Mouse (Mus musculus): ENCODE results near the gene Tmem182. TPM values are rescaled to one million over a fixed set of nuclear protein-coding genes. Genes with fewer than 3 reads are reported as not detected.

The Tmem182 gene
- total RNA-seq, 1 experiment = not detected

GRCm38 (mm10) chr1:40874456-40875375, 69.3 kb downstream of the Tmem182 start:
- in situ Hi-C loops (cut with MboI; ENCODE audit: low sequenced_read_pairs in 2 of 2, unreplicated experiment in 2 of 2) = loop anchor here in 1 of 2 experiments (25.0 kb wide), 1 partner anchor 188 kb away; no protein-coding TSS in a partner anchor
- no peak overlapping the region for H3K4me3 ChIP-seq (ENCODE audit: insufficient read depth in 1 of 2, low read depth in 1 of 2, low read length in 2 of 2, poor library complexity in 1 of 2, severe bottlenecking in 1 of 2)
- no peak overlapping the region for H3K9ac ChIP-seq (ENCODE audit: insufficient read depth, low read depth, low read length, poor library complexity, severe bottlenecking)
- DNase-seq (ENCODE audit: low read depth, low spot score) = no peak
- no peaks in the 10 kb centered on the region for H3K36me3 ChIP-seq (ENCODE audit: control insufficient read depth, insufficient read depth, low read length, poor library complexity, severe bottlenecking)
- H3K27ac ChIP-seq (ENCODE audit: insufficient read depth, low read depth, low read length, poor library complexity, severe bottlenecking) = no peak overlapping the region
- H3K9me3 ChIP-seq (ENCODE audit: control insufficient read depth, insufficient read depth, low read depth, low read length) = no peaks in the 10 kb centered on the region
- no peak for TF ChIP-seq HCFC1 (IDR thresholded peaks at IDR 0.05; ENCODE audit: borderline replicate concordance, insufficient read depth, low read length)
- no peak for TF ChIP-seq ZC3H11A (IDR thresholded peaks at IDR 0.05; ENCODE audit: borderline replicate concordance, low read depth, low read length)
- H3K4me1 ChIP-seq (ENCODE audit: control insufficient read depth in 2 of 2, insufficient read depth in 2 of 2, low read length in 2 of 2, poor library complexity in 1 of 2) = no peaks in the 10 kb centered on the region

- H3K4me3 ChIP-seq (ENCODE audit: insufficient read depth in 1 of 2, low read depth in 1 of 2, low read length in 2 of 2, poor library complexity in 1 of 2, severe bottlenecking in 1 of 2) = no peak overlapping the region
- TF ChIP-seq ZC3H11A (IDR thresholded peaks at IDR 0.05; ENCODE audit: borderline replicate concordance, low read depth, low read length) = 0 out of 2 replicates have a peak, but pooled peaks have one; percentile 39
- no peak for TF ChIP-seq ZNF384 (IDR thresholded peaks at IDR 0.05; ENCODE audit: low read depth, low read length)
- peak; percentile 47 for DNase-seq (ENCODE audit: low read depth, low spot score)
Observed at GRCm38 (mm10) chr1:40879051-40879450, 73.7 kb downstream of the Tmem182 start.

GRCm38 (mm10) chr1:40879526-40879925, 74.1 kb downstream of the Tmem182 start:
- Histone ChIP-seq H3K27ac (ENCODE audit: insufficient read depth, low read depth, low read length, poor library complexity, severe bottlenecking) (no peak overlapping the region), H3K4me3 (ENCODE audit: insufficient read depth in 1 of 2, low read depth in 1 of 2, low read length in 2 of 2, poor library complexity in 1 of 2, severe bottlenecking in 1 of 2) (no peak overlapping the region), H3K4me1 (ENCODE audit: control insufficient read depth in 2 of 2, insufficient read depth in 2 of 2, low read length in 2 of 2, poor library complexity in 1 of 2) (no peaks in the 10 kb centered on the region), H3K9me3 (ENCODE audit: control insufficient read depth, insufficient read depth, low read depth, low read length) (no peaks in the 10 kb centered on the region), H3K36me3 (ENCODE audit: control insufficient read depth, insufficient read depth, low read length, poor library complexity, severe bottlenecking) (no peaks in the 10 kb centered on the region), H3K9ac (ENCODE audit: insufficient read depth, low read depth, low read length, poor library complexity, severe bottlenecking) (no peak overlapping the region)
- TF ChIP-seq ZC3H11A (IDR thresholded peaks at IDR 0.05; ENCODE audit: borderline replicate concordance, low read depth, low read length) (no peak), MAFK (IDR thresholded peaks at IDR 0.05; ENCODE audit: insufficient read depth, low read depth, low read length) (no peak), ZNF384 (IDR thresholded peaks at IDR 0.05; ENCODE audit: low read depth, low read length) (no peak)
- in situ Hi-C loops (cut with MboI; ENCODE audit: low sequenced_read_pairs in 2 of 2, unreplicated experiment in 2 of 2) = loop anchor here in 1 of 2 experiments (25.0 kb wide), 1 partner anchor 183 kb away; no protein-coding TSS in a partner anchor
- no peak for DNase-seq (ENCODE audit: low read depth, low spot score)

More at GRCm38 (mm10) chr1:40879051-40879450, 73.7 kb downstream of the Tmem182 start:
- in situ Hi-C loops (cut with MboI; ENCODE audit: low sequenced_read_pairs in 2 of 2, unreplicated experiment in 2 of 2) = loop anchor here in 1 of 2 experiments (25.0 kb wide), 1 partner anchor 183 kb away; no protein-coding TSS in a partner anchor
- Histone ChIP-seq H3K9ac (ENCODE audit: insufficient read depth, low read depth, low read length, poor library complexity, severe bottlenecking) (no peak overlapping the region), H3K27ac (ENCODE audit: insufficient read depth, low read depth, low read length, poor library complexity, severe bottlenecking) (no peak overlapping the region), H3K36me3 (ENCODE audit: control insufficient read depth, insufficient read depth, low read length, poor library complexity, severe bottlenecking) (no peaks in the 10 kb centered on the region), H3K4me1 (ENCODE audit: control insufficient read depth in 2 of 2, insufficient read depth in 2 of 2, low read length in 2 of 2, poor library complexity in 1 of 2) (no peaks in the 10 kb centered on the region), H3K9me3 (ENCODE audit: control insufficient read depth, insufficient read depth, low read depth, low read length) (no peaks in the 10 kb centered on the region)

- in situ Hi-C loops (cut with MboI; ENCODE audit: low sequenced_read_pairs in 2 of 2, unreplicated experiment in 2 of 2) = loop anchor here in 1 of 2 experiments (25.0 kb wide), 1 partner anchor 182 kb away; no protein-coding TSS in a partner anchor
- H3K36me3 ChIP-seq (ENCODE audit: control insufficient read depth, insufficient read depth, low read length, poor library complexity, severe bottlenecking) = no peaks in the 10 kb centered on the region
Observed at GRCm38 (mm10) chr1:40880527-40880926, 75.1 kb downstream of the Tmem182 start.

More at GRCm38 (mm10) chr1:40880527-40880926, 75.1 kb downstream of the Tmem182 start:
- no peaks in the 10 kb centered on the region for H3K9me3 ChIP-seq (ENCODE audit: control insufficient read depth, insufficient read depth, low read depth, low read length)
- no peak for DNase-seq (ENCODE audit: low read depth, low spot score)
- no peak overlapping the region for H3K27ac ChIP-seq (ENCODE audit: insufficient read depth, low read depth, low read length, poor library complexity, severe bottlenecking)
- TF ChIP-seq ZC3H11A (IDR thresholded peaks at IDR 0.05; ENCODE audit: borderline replicate concordance, low read depth, low read length) (no peak), MAFK (IDR thresholded peaks at IDR 0.05; ENCODE audit: insufficient read depth, low read depth, low read length) (no peak), CHD2 (IDR thresholded peaks at IDR 0.05; ENCODE audit: low read depth, low read length) (no peak), ZNF384 (IDR thresholded peaks at IDR 0.05; ENCODE audit: low read depth, low read length) (no peak), HCFC1 (IDR thresholded peaks at IDR 0.05; ENCODE audit: borderline replicate concordance, insufficient read depth, low read length) (no peak)
- H3K4me1 ChIP-seq (ENCODE audit: control insufficient read depth in 2 of 2, insufficient read depth in 2 of 2, low read length in 2 of 2, poor library complexity in 1 of 2) = no peaks in the 10 kb centered on the region
- H3K4me3 ChIP-seq (ENCODE audit: insufficient read depth in 1 of 2, low read depth in 1 of 2, low read length in 2 of 2, poor library complexity in 1 of 2, severe bottlenecking in 1 of 2) = no peak overlapping the region
- no peak overlapping the region for H3K9ac ChIP-seq (ENCODE audit: insufficient read depth, low read depth, low read length, poor library complexity, severe bottlenecking)

Measured in ES-E14 (cell line).